Mouse (Mus musculus): ENCODE measurements around the gene Gstm1. TPM values are rescaled to one million over a fixed set of nuclear protein-coding genes. Genes with fewer than 3 reads are reported as not detected.
"Not testable (repeated sequence)": the region's sequence is repeated elsewhere in the genome, so short reads cannot be mapped to it uniquely, and the experiment has no call there.

Gstm1 gene
- total and polyA plus RNA-seq, 2 experiments from 2014 or later, result 142 to 293 TPM

- no peak for TF ChIP-seq CTCF (IDR thresholded peaks at IDR 0.05)
- Histone ChIP-seq H3K9ac (replicated peaks; ENCODE audit: low read length, poor library complexity, severe bottlenecking) (no peak within 1 kb of the TSS), H3K4me3 (ENCODE audit: low read depth, low read length) (no peak within 1 kb of the TSS), H3K9me3 (ENCODE audit: low read length) (no peaks in the 10 kb centered on the region), H3K27me3 (ENCODE audit: insufficient read depth, low read length) (no peaks in the 10 kb centered on the region), H3K27ac (ENCODE audit: low read depth, low read length) (no peak within 1 kb of the TSS), H3K4me2 (ENCODE audit: low read depth, low read length, poor library complexity, severe bottlenecking) (no peak within 1 kb of the TSS), H3K36me3 (ENCODE audit: insufficient read depth, low read length) (no peaks in the 10 kb centered on the region), H3K4me1 (ENCODE audit: insufficient read depth, low read length) (no peaks in the 10 kb centered on the region)
- DNase-seq (ENCODE audit: low spot score) (no peak), ATAC-seq (ENCODE audit: low FRiP score) (no peak)
- 69% methylated on average over 8 of the region's 8 CpGs for WGBS
Measured at GRCm38 (mm10) chr3:107986041-107986562, 31.7 kb downstream of the Gstm1 start, which contains the start of gene Gstm2. TSS of gene Gstm2 (minus strand) at chr3:107986453.

GRCm38 (mm10) chr3:107985141-107985540, 32.6 kb downstream of the Gstm1 start:
- not testable (repeated sequence) for H3K4me2 ChIP-seq (ENCODE audit: low read depth, low read length, poor library complexity, severe bottlenecking); H3K9ac ChIP-seq (replicated peaks; ENCODE audit: low read length, poor library complexity, severe bottlenecking); H3K27ac ChIP-seq (ENCODE audit: low read depth, low read length); ATAC-seq (ENCODE audit: low FRiP score); H3K9me3 ChIP-seq (ENCODE audit: low read length); DNase-seq (ENCODE audit: low spot score); H3K4me3 ChIP-seq (ENCODE audit: low read depth, low read length); H3K4me1 ChIP-seq (ENCODE audit: insufficient read depth, low read length); H3K27me3 ChIP-seq (ENCODE audit: insufficient read depth, low read length); H3K36me3 ChIP-seq (ENCODE audit: insufficient read depth, low read length)
- WGBS, result 98% methylated on average over 2 of the region's 2 CpGs

- Histone ChIP-seq H3K36me3 (ENCODE audit: insufficient read depth, low read length) (no peaks in the 10 kb centered on the region), H3K4me2 (ENCODE audit: low read depth, low read length, poor library complexity, severe bottlenecking) (no peak overlapping the region), H3K4me3 (ENCODE audit: low read depth, low read length) (no peak overlapping the region), H3K27me3 (ENCODE audit: insufficient read depth, low read length) (no peaks in the 10 kb centered on the region), H3K9ac (replicated peaks; ENCODE audit: low read length, poor library complexity, severe bottlenecking) (no peak overlapping the region), H3K27ac (ENCODE audit: low read depth, low read length) (no peak overlapping the region), H3K4me1 (ENCODE audit: insufficient read depth, low read length) (no peaks in the 10 kb centered on the region), H3K9me3 (ENCODE audit: low read length) (no peaks in the 10 kb centered on the region)
- WGBS, result 83% methylated on average over 5 of the region's 5 CpGs
- DNase-seq (ENCODE audit: low spot score) (no peak), ATAC-seq (ENCODE audit: low FRiP score) (no peak)
- TF ChIP-seq CTCF (IDR thresholded peaks at IDR 0.05), result no peak
Measured at GRCm38 (mm10) chr3:107984471-107984870, 33.3 kb downstream of the Gstm1 start.

- H3K4me3 ChIP-seq (ENCODE audit: low read depth, low read length), result no peak overlapping the region
- no peak overlapping the region for H3K27ac ChIP-seq (ENCODE audit: low read depth, low read length)
- WGBS, result 79% methylated on average over 3 of the region's 3 CpGs
- no peak overlapping the region for H3K9ac ChIP-seq (replicated peaks; ENCODE audit: low read length, poor library complexity, severe bottlenecking)
- DNase-seq (ENCODE audit: low spot score) (no peak), ATAC-seq (ENCODE audit: low FRiP score) (no peak)
- H3K27me3 ChIP-seq (ENCODE audit: insufficient read depth, low read length), result no peaks in the 10 kb centered on the region
- H3K36me3 ChIP-seq (ENCODE audit: insufficient read depth, low read length), result no peaks in the 10 kb centered on the region
- no peak overlapping the region for H3K4me2 ChIP-seq (ENCODE audit: low read depth, low read length, poor library complexity, severe bottlenecking)
- no peaks in the 10 kb centered on the region for H3K4me1 ChIP-seq (ENCODE audit: insufficient read depth, low read length)
- no peaks in the 10 kb centered on the region for H3K9me3 ChIP-seq (ENCODE audit: low read length)
- no peak for TF ChIP-seq CTCF (IDR thresholded peaks at IDR 0.05)
Measured at GRCm38 (mm10) chr3:107983771-107984170, 34.0 kb downstream of the Gstm1 start.

DNA sequence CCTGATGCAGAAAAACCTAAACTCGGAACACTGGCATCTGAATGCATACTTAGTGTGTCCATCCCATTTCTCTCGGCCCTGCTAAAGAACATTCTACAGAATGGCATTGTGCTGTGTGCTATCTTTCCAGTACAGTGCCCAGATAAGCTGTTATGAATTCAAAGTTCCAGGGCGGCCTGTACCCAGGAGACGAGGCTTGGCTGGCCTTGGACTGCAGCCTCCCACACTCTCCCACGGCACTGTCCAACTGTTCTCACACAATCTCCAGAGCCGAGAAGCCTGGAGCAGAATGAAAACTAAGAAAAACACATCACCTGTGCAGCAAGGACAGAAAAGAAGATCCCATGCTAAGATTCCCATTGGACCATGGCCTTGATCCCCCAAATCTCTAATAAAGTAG, 35.0 kb downstream of the Gstm1 start:
- Histone ChIP-seq H3K9ac (replicated peaks; ENCODE audit: low read length, poor library complexity, severe bottlenecking) (no peak overlapping the region), H3K27me3 (ENCODE audit: insufficient read depth, low read length) (no peaks in the 10 kb centered on the region), H3K4me3 (ENCODE audit: low read depth, low read length) (no peak overlapping the region), H3K36me3 (ENCODE audit: insufficient read depth, low read length) (no peaks in the 10 kb centered on the region), H3K4me2 (ENCODE audit: low read depth, low read length, poor library complexity, severe bottlenecking) (no peak overlapping the region), H3K9me3 (ENCODE audit: low read length) (no peaks in the 10 kb centered on the region), H3K27ac (ENCODE audit: low read depth, low read length) (no peak overlapping the region), H3K4me1 (ENCODE audit: insufficient read depth, low read length) (no peaks in the 10 kb centered on the region)
- ATAC-seq (ENCODE audit: low FRiP score) (no peak), DNase-seq (ENCODE audit: low spot score) (no peak)
- TF ChIP-seq CTCF (IDR thresholded peaks at IDR 0.05), result no peak
- WGBS, result 76% methylated on average over 6 of the region's 6 CpGs

DNA sequence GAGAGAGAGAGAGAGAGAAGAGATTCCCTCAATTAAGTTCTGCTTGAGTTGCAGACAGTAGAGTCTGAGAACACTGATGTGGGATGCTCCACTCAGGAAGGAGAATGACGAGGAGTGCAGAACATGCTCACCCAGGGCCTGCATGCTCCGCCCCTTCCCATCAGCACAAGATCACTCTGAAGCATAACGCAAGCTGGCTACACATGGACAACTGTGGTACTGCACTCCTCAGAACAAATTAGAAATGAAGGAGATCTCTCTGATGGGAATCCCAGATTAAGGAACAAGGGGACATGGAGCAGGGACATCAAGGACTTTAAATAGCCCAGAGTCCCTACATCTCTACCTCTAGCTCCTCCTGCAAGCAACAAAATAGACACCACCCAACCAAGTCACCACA, 36.5 kb downstream of the Gstm1 start:
- ATAC-seq (ENCODE audit: low FRiP score) (no peak), DNase-seq (ENCODE audit: low spot score) (no peak)
- Histone ChIP-seq H3K4me1 (ENCODE audit: insufficient read depth, low read length) (no peaks in the 10 kb centered on the region), H3K27me3 (ENCODE audit: insufficient read depth, low read length) (no peaks in the 10 kb centered on the region), H3K9ac (replicated peaks; ENCODE audit: low read length, poor library complexity, severe bottlenecking) (no peak overlapping the region), H3K36me3 (ENCODE audit: insufficient read depth, low read length) (no peaks in the 10 kb centered on the region), H3K4me2 (ENCODE audit: low read depth, low read length, poor library complexity, severe bottlenecking) (no peak overlapping the region), H3K9me3 (ENCODE audit: low read length) (no peaks in the 10 kb centered on the region), H3K4me3 (ENCODE audit: low read depth, low read length) (no peak overlapping the region), H3K27ac (ENCODE audit: low read depth, low read length) (no peak overlapping the region)
- WGBS, result 57% methylated on average over 3 of the region's 3 CpGs
- peak; percentile 16 for TF ChIP-seq CTCF (IDR thresholded peaks at IDR 0.05)
